Mouse (Mus musculus): ENCODE data around the gene Aifm2.
A peak's percentile ranks its signal among the peaks of the same experiment; 100 is the strongest.

The Aifm2 gene

DNA sequence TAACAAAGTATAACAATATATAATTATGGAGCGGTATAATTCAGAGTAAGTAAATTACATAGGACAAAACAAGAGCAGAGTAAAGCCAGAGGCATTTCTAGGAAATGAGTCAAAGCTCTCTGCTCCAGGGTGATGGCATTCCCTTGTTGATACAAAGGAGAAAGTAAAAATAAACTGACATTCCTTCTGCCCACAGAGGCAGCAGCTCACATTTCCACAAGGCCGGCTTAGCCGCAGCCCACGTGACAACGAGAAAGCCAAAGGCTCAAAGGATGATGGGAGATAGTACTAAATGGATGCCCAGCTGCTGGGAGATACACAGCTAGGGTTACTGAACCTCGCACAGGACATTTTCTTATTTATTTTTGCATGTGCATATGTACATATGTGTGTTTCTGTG, 44.8 kb downstream of the Aifm2 start:
- ATAC-seq (ENCODE audit: insufficient number of reproducible peaks, low FRiP score, low TSS enrichment) = no peak

DNA sequence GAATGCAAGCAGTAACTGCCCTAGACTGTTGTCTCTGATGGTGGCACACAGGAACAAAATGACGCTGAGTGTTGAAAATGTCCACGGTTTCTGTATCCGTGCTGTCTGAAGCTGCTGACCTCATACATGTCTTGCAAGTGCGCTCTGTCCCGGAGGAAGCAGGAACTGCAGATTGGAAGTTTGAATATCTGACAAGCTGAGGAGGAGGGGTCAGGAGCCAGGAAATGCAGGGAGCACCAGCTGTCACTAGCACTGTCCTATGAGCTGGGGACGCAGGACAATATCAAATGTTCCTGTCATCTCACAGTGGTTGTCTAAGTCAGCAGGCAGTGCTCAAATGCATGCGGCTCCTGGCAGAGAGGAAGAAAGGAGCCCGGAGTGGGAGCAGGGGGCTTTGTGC, 49.6 kb downstream of the Aifm2 start:
- peak; percentile 82; the same call in 1 of the 2 replicates for ATAC-seq (ENCODE audit: insufficient number of reproducible peaks, low FRiP score, low TSS enrichment)

DNA sequence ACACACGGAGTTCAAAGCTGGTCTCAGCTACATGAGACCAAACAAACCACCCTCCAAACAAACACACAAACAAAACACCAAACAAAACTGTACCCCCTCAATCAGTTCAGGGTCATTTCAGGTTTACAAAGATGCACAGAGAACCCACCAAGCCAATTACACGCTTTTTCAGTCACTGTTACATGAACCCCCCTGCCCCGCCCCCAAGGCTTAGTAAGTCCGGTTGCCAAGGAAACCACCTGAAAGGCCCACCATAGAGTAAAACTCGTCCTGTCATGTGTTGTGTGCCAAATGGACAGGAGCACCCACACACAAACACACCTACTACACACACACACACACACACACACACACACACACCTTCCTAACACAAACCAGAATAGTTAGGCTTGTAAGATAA, 50.5 kb downstream of the Aifm2 start:
- ATAC-seq (ENCODE audit: insufficient number of reproducible peaks, low FRiP score, low TSS enrichment) = no peak

DNA sequence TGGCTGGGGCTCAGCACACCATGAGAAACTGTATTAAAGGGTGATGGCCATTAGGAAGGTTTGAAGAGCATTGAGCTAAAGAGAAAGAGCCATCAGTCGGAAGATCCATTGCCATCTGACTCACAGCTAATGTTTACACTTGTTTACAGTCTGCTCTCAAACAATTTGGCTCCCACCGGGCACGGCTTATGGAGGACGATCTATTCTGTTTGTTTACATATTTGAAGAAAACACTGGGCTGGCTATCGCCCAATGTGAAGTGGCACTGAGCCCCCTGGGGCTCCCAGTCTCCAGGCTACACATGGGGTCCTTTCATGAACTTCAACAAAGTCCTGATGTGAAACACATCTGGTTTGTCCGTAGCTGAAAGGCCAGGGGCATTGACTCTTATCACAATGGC, 51.7 kb downstream of the Aifm2 start:
- no peak for ATAC-seq (ENCODE audit: insufficient number of reproducible peaks, low FRiP score, low TSS enrichment)

DNA sequence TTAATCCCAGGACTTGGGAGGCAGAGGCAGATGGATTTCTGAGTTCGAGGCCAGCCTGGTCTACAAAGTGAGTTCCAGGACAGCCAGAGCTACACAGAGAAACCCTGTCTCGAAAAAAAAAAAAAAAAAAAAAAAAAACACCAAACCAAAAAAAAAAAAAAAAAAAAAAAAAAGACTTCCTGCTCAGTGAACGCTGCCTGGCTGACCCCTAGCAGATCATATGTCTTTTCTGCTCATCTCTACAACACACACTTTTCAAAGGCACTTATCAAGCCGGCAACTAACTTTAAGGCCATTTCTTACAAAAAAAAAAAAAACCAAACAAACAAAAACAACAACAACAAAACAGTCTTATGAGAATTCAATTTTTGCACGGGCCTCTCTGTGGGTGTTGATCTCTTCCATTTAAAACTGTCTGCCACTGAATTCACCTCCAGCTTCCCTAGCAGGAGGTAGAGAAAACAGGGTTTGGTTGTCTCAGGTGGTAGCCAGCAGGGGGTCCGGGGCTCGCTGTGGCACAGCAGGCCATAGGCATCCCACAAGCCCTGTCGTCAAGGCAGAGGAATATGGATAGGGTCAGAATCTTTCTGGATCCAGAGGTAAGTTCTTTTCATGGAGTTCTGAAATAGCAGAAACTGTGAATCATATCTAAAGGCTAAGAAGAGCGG, 66.5 kb downstream of the Aifm2 start:
- no peak for ATAC-seq (ENCODE audit: insufficient number of reproducible peaks, low FRiP score, low TSS enrichment)

DNA sequence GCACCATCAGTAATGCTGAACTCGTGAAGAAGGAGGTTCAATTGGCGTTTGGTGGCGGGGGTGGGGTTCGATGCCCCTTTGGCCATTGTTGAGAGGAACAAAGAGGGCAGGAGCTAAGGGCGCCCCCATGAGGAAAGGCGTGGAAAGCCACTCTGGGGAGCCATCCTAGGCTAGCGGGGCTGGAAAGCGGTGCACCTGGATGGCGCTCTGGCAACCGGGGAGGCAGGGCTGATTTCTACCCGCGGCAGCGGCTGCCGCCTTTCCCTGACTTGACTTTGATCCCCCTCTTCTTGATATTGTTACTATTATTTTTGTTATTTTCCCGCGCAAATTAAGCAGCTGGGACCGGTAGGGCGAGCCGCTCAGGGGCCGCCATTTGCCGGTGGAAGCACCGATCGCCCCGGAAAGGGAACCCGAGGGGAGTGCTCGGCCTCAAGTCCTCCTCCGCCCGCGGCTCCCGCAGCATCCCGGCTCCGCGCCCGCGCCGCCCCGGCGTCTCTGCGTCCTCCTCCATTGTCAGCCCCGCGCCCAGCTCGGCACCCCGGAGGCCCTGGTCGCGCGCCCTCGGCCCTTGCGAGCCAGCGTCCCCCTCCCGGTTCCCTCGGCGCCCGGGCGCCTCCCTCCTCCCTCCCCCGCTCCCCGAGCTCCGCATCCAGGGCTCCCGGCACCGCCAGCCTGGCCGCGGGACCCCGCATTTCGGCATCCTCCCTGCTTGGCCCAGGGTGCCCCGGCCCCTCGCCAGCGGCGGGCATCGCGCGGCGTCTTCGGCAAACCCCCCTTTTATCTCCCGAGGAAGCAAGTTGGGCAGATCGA, 67.9 kb downstream of the Aifm2 start:
- ATAC-seq (ENCODE audit: insufficient number of reproducible peaks, low FRiP score, low TSS enrichment) = peak; percentile 66

DNA sequence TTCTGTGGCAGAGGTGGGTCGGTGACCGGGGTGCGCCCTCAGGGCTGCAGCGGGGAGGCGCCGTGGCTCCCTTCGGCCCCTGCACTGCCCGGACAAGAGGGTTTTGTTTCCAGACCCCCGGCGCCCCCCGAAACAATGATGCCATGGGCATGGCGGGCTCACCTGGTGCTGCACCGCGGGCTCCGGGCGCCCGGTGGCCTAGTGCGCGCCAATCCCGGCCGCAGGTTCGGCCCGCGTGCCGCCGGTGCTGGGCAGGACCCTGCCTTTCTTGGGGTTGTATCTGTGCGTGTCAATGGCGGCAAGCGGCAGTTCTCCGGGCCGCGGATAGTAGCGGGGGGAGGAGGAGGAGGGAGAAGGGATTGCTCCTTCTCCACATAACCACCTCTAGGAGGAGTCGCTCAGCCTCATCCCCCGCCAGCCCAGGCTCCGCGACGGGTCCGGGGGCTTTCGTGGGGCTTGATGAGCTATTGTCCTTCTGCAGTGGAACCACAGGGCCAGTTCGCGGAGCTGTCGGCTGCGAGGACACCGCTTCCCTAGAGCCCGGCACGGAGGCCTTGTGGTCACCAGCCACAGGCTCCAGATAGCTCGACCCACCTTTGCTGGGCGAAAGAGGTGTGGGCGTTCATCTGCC, 68.7 kb downstream of the Aifm2 start, which contains the start of gene H2afy2:
H2afy2 (minus strand) TSS at position 527 of the 631 bp plus-strand sequence.
- ATAC-seq (ENCODE audit: insufficient number of reproducible peaks, low FRiP score, low TSS enrichment) = peak; percentile 87

DNA sequence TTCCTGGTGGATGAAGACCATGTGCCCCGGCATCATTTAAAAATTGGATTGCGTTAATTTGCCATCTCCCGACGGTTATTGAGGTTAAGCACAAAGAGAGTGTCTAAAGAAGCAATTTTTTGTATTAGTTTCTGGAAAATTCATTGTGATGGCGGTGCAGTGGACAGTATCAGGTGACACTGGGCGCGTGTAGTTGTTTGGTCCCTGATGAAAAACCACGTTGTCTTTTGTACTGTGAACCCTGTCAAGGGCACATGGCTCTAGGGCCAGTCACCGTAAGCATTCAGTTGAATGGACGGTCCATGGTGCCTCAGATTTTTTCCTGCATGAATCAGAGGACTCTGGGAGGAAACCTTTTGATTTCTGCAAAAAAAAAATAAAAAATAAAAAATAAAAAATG, 69.4 kb downstream of the Aifm2 start:
- ATAC-seq (ENCODE audit: insufficient number of reproducible peaks, low FRiP score, low TSS enrichment) = no peak

DNA sequence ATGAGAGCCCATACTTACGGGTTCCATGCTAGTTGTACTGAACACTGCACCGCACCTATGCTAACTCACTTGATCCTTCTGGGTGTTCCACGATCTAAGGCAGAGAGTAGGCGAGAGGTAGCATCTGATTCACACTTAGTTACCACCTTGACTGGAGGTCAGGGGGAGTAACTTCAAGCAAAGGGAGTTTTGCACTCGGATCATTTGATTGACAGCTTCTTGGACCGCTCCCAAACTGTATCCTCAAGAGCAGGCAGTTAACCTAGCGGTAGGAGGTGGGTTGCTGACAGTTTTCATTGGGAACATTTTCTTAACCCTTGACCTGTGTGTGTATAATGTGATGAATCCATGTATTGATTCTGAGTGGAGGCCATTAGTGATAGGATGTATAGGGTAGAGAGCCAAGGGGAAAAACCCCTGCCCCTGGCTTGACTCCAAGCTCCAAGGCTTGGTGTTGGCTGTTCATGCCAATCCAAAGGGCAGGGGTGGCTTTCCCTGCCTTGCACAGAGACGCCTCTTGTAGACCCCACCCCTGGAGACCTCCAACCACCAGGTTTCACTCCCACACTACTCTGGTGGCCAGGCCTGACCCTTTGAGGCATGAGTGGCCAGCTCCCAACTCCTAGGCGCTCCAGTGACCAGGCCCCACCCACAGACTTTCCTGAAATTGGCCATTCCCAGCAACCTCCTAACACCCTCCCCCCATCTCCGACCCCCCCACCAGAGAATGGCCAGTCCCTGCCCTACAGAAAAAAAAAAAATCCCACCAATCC, 72.7 kb downstream of the Aifm2 start:
- ATAC-seq (ENCODE audit: insufficient number of reproducible peaks, low FRiP score, low TSS enrichment) = no peak

DNA sequence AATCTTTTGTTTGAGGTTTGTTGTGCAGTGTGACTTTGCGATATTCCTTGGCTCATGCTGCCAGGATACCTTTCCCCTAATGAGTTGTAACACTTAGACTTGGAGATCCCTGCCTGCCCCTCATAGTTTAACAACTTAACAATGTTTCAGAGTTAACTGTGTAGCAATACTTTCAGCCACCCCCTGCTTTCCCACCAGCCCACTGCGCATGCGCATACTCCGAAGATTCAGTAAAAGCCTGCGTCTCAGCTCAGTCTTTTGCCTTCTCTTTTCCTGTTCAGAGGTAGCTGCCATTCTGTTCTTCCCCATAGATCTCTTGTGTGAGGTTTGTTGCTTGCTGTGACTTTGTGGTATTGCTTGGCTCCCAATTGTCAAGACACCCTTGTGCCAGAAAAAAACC, 73.4 kb downstream of the Aifm2 start:
- no peak for ATAC-seq (ENCODE audit: insufficient number of reproducible peaks, low FRiP score, low TSS enrichment)
